Mouse (Mus musculus) heart, embryonic 14.5 days (tissue): ENCODE data around the gene Tpra1. TPM values are rescaled to one million over a fixed set of nuclear protein-coding genes. Genes with fewer than 3 reads are reported as not detected.

Experiments
- ATAC-seq: fragments of 200-750 bp; cut with Nextera tagmentation; 2 replicates; pipeline ENCODE4 v1.8.0; 2017; ENCODE audit warnings: low read depth, moderate TSS enrichment; ENCODE audit not compliant: insufficient number of reproducible peaks, insufficient read depth, low FRiP score
- H3K27ac ChIP-seq, 2 experiments: fragments of 200-500 bp in 1 of 2; fragments of 300-500 bp in 1 of 2; sonication (generic) in 1 of 2; replicated peaks in 1 of 2; 2 replicates each; pipeline ENCODE4 v1.5.1; 2012 to 2014; ENCODE audit warnings: low read depth in 2 of 2, low read length in 2 of 2, control low read depth in 1 of 2, mild to moderate bottlenecking in 1 of 2, mixed read lengths in 1 of 2; ENCODE audit not compliant: control insufficient read depth in 1 of 2, insufficient read depth in 1 of 2
- H3K27me3 ChIP-seq: fragments of 300-500 bp; sonication (generic); 2 replicates; pipeline ENCODE4 v1.6.1; 2014; ENCODE audit warnings: mild to moderate bottlenecking, low read length, control low read depth; ENCODE audit not compliant: control insufficient read depth, insufficient read depth
- H3K36me3 ChIP-seq: fragments of 300-500 bp; sonication (generic); 2 replicates; pipeline ENCODE4 v1.6.1; 2014; ENCODE audit warnings: mild to moderate bottlenecking, control low read depth, low read length, mixed read lengths; ENCODE audit not compliant: control insufficient read depth, insufficient read depth
- H3K4me1 ChIP-seq, 2 experiments: fragments of 200-500 bp in 1 of 2; fragments of 300-500 bp in 1 of 2; sonication (generic) in 1 of 2; 2 replicates each; pipeline ENCODE4 v1.6.1; 2012 to 2014; ENCODE audit warnings: low read length in 2 of 2, control low read depth in 1 of 2, mixed read lengths in 1 of 2; ENCODE audit not compliant: control insufficient read depth in 2 of 2, insufficient read depth in 2 of 2
- H3K4me2 ChIP-seq: fragments of 300-500 bp; sonication (generic); 2 replicates; pipeline ENCODE4 v1.6.1; 2014; ENCODE audit warnings: mild to moderate bottlenecking, low read length
- H3K4me3 ChIP-seq, 2 experiments: fragments of 200-500 bp in 1 of 2; fragments of 300-500 bp in 1 of 2; sonication (generic) in 1 of 2; 2 replicates each; pipeline ENCODE4 v1.5.1; 2012 to 2014; ENCODE audit warnings: low read length in 2 of 2, mild to moderate bottlenecking in 2 of 2, control low read depth in 1 of 2, low read depth in 1 of 2, moderate library complexity in 1 of 2; ENCODE audit not compliant: control insufficient read depth in 1 of 2, insufficient read depth in 1 of 2
- H3K9ac ChIP-seq: fragments of 300-500 bp; sonication (generic); 2 replicates; pipeline ENCODE4 v1.6.1; 2014; ENCODE audit warnings: mild to moderate bottlenecking, low read length
- H3K9me3 ChIP-seq: fragments of 300-500 bp; sonication (generic); 2 replicates; pipeline ENCODE4 v1.6.1; 2016; ENCODE audit warnings: low read length, control low read depth; ENCODE audit not compliant: control insufficient read depth
- WGBS: fragments of 180-500 bp; shearing (Covaris S2); extraction: QIAGEN DNeasy Blood & Tissue Kit; methylation state at CpG from one replicate; pipeline ENCODE4 v1.1.7; 2014; 5-methylcytosine and 5-hydroxymethylcytosine counted together
- polyA plus RNA-seq: library from polyadenylated mRNA; unstranded; fragments of >200 nt; fragmentation: Nextera tagmentation; extraction: Ambion mirVana; gene quantifications from 2 replicates; pipeline ENCODE4 v1.2.1, GENCODE M21; 2014

Gene Tpra1
- polyA plus RNA-seq, 1 experiment from 2014 or later, result 39.5 TPM

GRCm38 (mm10) chr6:88940090-88940916 lies 38.3 kb downstream of the Tpra1 start:
- no peaks in the 10 kb centered on the region for H3K27me3 ChIP-seq
- peak overlapping the region; percentile 62 for H3K9ac ChIP-seq
- no peaks in the 10 kb centered on the region for H3K9me3 ChIP-seq
- H3K4me2 ChIP-seq, result peak overlapping the region; percentile 44
- no peak for ATAC-seq
- H3K4me3 ChIP-seq, result no peak overlapping the region
- 76% methylated on average over 9 of the region's 9 CpGs for WGBS
- peak overlapping the region; percentile 86 to 94 for H3K27ac ChIP-seq
- H3K4me1 ChIP-seq, result peaks cover 48 to 56% of the 10 kb centered on the region in 2 experiments
- no peaks in the 10 kb centered on the region for H3K36me3 ChIP-seq

GRCm38 (mm10) chr6:88941628-88942027 lies 39.6 kb downstream of the Tpra1 start:
- Histone ChIP-seq H3K9ac (peak overlapping the region; percentile 62), H3K4me2 (peak overlapping the region; percentile 34; the same call in 1 of the 2 replicates)
- ATAC-seq, result peak; percentile 73

GRCm38 (mm10) chr6:88942595-88942994 lies 40.5 kb downstream of the Tpra1 start:
- Histone ChIP-seq H3K4me3 (no peak overlapping the region), H3K27ac (peak overlapping the region; percentile 92 to 94), H3K4me1 (peaks cover 50 to 51% of the 10 kb centered on the region in 2 experiments), H3K9me3 (no peaks in the 10 kb centered on the region), H3K9ac (no peak overlapping the region), H3K27me3 (no peaks in the 10 kb centered on the region), H3K36me3 (no peaks in the 10 kb centered on the region), H3K4me2 (no peak overlapping the region)
- no peak for ATAC-seq
- 70% methylated on average over 8 of the region's 8 CpGs for WGBS

More at GRCm38 (mm10) chr6:88941628-88942027, 39.6 kb downstream of the Tpra1 start:
- Histone ChIP-seq H3K4me1 (peaks cover 47 to 52% of the 10 kb centered on the region in 2 experiments), H3K4me3 (no peak overlapping the region), H3K36me3 (no peaks in the 10 kb centered on the region), H3K27me3 (no peaks in the 10 kb centered on the region), H3K27ac (peak overlapping the region; percentile 92 to 94), H3K9me3 (no peaks in the 10 kb centered on the region)
- WGBS, result 18% methylated on average over 4 of the region's 4 CpGs

GRCm38 (mm10) chr6:88943666-88944065 lies 41.6 kb downstream of the Tpra1 start:
- Histone ChIP-seq H3K27me3 (no peaks in the 10 kb centered on the region), H3K4me3 (no peak overlapping the region), H3K9ac (no peak overlapping the region), H3K4me1 (peaks cover 43% of the 10 kb centered on the region in 2 experiments), H3K4me2 (no peak overlapping the region), H3K9me3 (no peaks in the 10 kb centered on the region), H3K36me3 (no peaks in the 10 kb centered on the region), H3K27ac (no peak overlapping the region)
- ATAC-seq, result no peak
- WGBS, result 71% methylated on average over 6 of the region's 6 CpGs

- Histone ChIP-seq H3K9ac (peak overlapping the region; percentile 32), H3K27me3 (no peaks in the 10 kb centered on the region), H3K4me1 (peaks cover 16 to 18% of the 10 kb centered on the region in 2 experiments), H3K36me3 (no peaks in the 10 kb centered on the region), H3K27ac (peak overlapping the region in 1 of 2 experiments; percentile 1; a peak in 1 of 4 replicates), H3K4me3 (no peak overlapping the region), H3K9me3 (no peaks in the 10 kb centered on the region), H3K4me2 (no peak overlapping the region)
- ATAC-seq, result no peak
- WGBS, result 73% methylated on average over 6 of the region's 6 CpGs
Measured at GRCm38 (mm10) chr6:88946442-88946841, 44.4 kb downstream of the Tpra1 start.

GRCm38 (mm10) chr6:88947771-88948170 lies 45.7 kb downstream of the Tpra1 start:
- no peak for ATAC-seq
- no peak overlapping the region for H3K4me3 ChIP-seq
- no peaks in the 10 kb centered on the region for H3K9me3 ChIP-seq

GRCm38 (mm10) chr6:88956725-88957124 lies 54.7 kb downstream of the Tpra1 start:
- Histone ChIP-seq H3K36me3 (no peaks in the 10 kb centered on the region), H3K27ac (no peak overlapping the region), H3K4me3 (no peak overlapping the region), H3K4me2 (no peak overlapping the region), H3K9ac (no peak overlapping the region), H3K27me3 (no peaks in the 10 kb centered on the region), H3K9me3 (peaks cover 10% of the 10 kb centered on the region), H3K4me1 (peaks cover 17 to 25% of the 10 kb centered on the region in 2 experiments)
- no peak for ATAC-seq
- WGBS, result 65% methylated on average over 2 of the region's 2 CpGs

More at GRCm38 (mm10) chr6:88947771-88948170, 45.7 kb downstream of the Tpra1 start:
- H3K4me2 ChIP-seq, result no peak overlapping the region
- H3K4me1 ChIP-seq, result peaks cover 6 to 7% of the 10 kb centered on the region in 2 experiments; a peak in 3 of 4 replicates
- no peak overlapping the region for H3K9ac ChIP-seq
- H3K36me3 ChIP-seq, result no peaks in the 10 kb centered on the region
- H3K27me3 ChIP-seq, result no peaks in the 10 kb centered on the region
- H3K27ac ChIP-seq, result no peak overlapping the region
